Mouse (Mus musculus) kidney, postnatal 0 days (tissue): Measurements from ENCODE around the gene Zfp362. TPM values are rescaled to one million over a fixed set of nuclear protein-coding genes. Genes with fewer than 3 reads are reported as not detected.

Source experiments
- ATAC-seq: fragments of 200-750 bp; cut with Nextera tagmentation; replicated peaks from 2 replicates; pipeline ENCODE4 v1.8.0; 2017; ENCODE audit warnings: low read depth, moderate number of reproducible peaks, moderate TSS enrichment, moderate library complexity; ENCODE audit not compliant: low FRiP score
- DNase-seq: peaks from one replicate; pipeline ENCODE4 v3.0.0-alpha.2; 2016; ENCODE audit warnings: low spot score
- H3K27ac ChIP-seq: fragments of 300-500 bp; sonication (generic); 2 replicates; pipeline ENCODE4 v1.5.1; 2014; ENCODE audit warnings: mild to moderate bottlenecking
- H3K27me3 ChIP-seq: fragments of 300-500 bp; sonication (generic); 2 replicates; pipeline ENCODE4 v1.6.1; 2014; ENCODE audit warnings: low read length, mixed read lengths; ENCODE audit not compliant: insufficient read depth
- H3K36me3 ChIP-seq: fragments of 300-500 bp; sonication (generic); 2 replicates; pipeline ENCODE4 v1.6.1; 2014; ENCODE audit warnings: low read length, mixed read lengths; ENCODE audit not compliant: insufficient read depth
- H3K4me1 ChIP-seq: fragments of 300-500 bp; sonication (generic); replicated peaks from 2 replicates; pipeline ENCODE4 v1.6.1; 2014; ENCODE audit warnings: antibody characterized with exemption, low read length, mixed read lengths; ENCODE audit not compliant: insufficient read depth
- H3K4me2 ChIP-seq: fragments of 300-500 bp; sonication (generic); 2 replicates; pipeline ENCODE4 v1.6.1; 2014; ENCODE audit warnings: mild to moderate bottlenecking, low read length, moderate library complexity, mixed read lengths
- H3K4me3 ChIP-seq: fragments of 300-500 bp; sonication (generic); replicated peaks from 2 replicates; pipeline ENCODE4 v1.5.1; 2014; ENCODE audit warnings: low read depth, low read length
- H3K9ac ChIP-seq: fragments of 300-500 bp; sonication (generic); 2 replicates; pipeline ENCODE4 v1.6.1; 2014; ENCODE audit warnings: low read depth, low read length
- H3K9me3 ChIP-seq: fragments of 300-500 bp; sonication (generic); replicated peaks from 2 replicates; pipeline ENCODE4 v1.6.1; 2016; ENCODE audit warnings: low read length, inconsistent platforms, mixed read lengths
- CTCF ChIP-seq: IDR thresholded peaks from 2 replicates; pipeline ENCODE4 v1.5.1; 2016; ENCODE audit warnings: antibody characterized with exemption, low read depth, mild to moderate bottlenecking, moderate library complexity
- WGBS: fragments of 180-500 bp; shearing (Covaris S2); extraction: QIAGEN DNeasy Blood & Tissue Kit; methylation state at CpG from one replicate; pipeline ENCODE4 v1.1.7; 2014; 5-methylcytosine and 5-hydroxymethylcytosine counted together
- polyA plus RNA-seq: library from polyadenylated mRNA; unstranded; fragments of >200 nt; fragmentation: Nextera tagmentation; extraction: Ambion mirVana; gene quantifications from 2 replicates; pipeline ENCODE4 v1.2.1, GENCODE M21; 2015

Zfp362 gene
- polyA plus RNA-seq, 1 experiment from 2014 or later = 31.1 TPM

GRCm38 (mm10) chr4:128845367-128845973 lies 39.6 kb upstream of the Zfp362 start:
- Histone ChIP-seq H3K27ac (no peak overlapping the region), H3K4me2 (no peak overlapping the region), H3K27me3 (no peaks in the 10 kb centered on the region), H3K36me3 (no peaks in the 10 kb centered on the region), H3K4me3 (no peak overlapping the region), H3K9ac (no peak overlapping the region), H3K4me1 (0 out of 2 replicates have a peak, but pooled peaks cover 2% of the 10 kb centered on the region), H3K9me3 (no peaks in the 10 kb centered on the region)
- DNase-seq (no peak), ATAC-seq (no peak)
- WGBS = 69% methylated on average over 12 of the region's 12 CpGs
- TF ChIP-seq CTCF = no peak

GRCm38 (mm10) chr4:128844566-128844965 lies 38.7 kb upstream of the Zfp362 start:
- DNase-seq (no peak), ATAC-seq (no peak)
- TF ChIP-seq CTCF = no peak
- 42% methylated on average over 13 of the region's 13 CpGs for WGBS
- Histone ChIP-seq H3K27me3 (no peaks in the 10 kb centered on the region), H3K9ac (no peak overlapping the region), H3K4me1 (peaks cover 7% of the 10 kb centered on the region; the same call in 1 of the 2 replicates), H3K9me3 (no peaks in the 10 kb centered on the region), H3K4me3 (no peak overlapping the region), H3K36me3 (no peaks in the 10 kb centered on the region), H3K4me2 (no peak overlapping the region), H3K27ac (no peak overlapping the region)

GRCm38 (mm10) chr4:128841259-128841658 lies 35.4 kb upstream of the Zfp362 start:
- Histone ChIP-seq H3K4me3 (no peak overlapping the region), H3K4me1 (peaks cover 20% of the 10 kb centered on the region; the same call in 1 of the 2 replicates), H3K27ac (no peak overlapping the region), H3K9ac (no peak overlapping the region), H3K27me3 (no peaks in the 10 kb centered on the region), H3K9me3 (no peaks in the 10 kb centered on the region), H3K36me3 (no peaks in the 10 kb centered on the region), H3K4me2 (no peak overlapping the region)
- ATAC-seq = 0 out of 2 replicates have a peak, but pooled peaks have one; percentile 26
- 60% methylated on average over 8 of the region's 8 CpGs for WGBS
- DNase-seq = peak; percentile 44
- no peak for TF ChIP-seq CTCF

- DNase-seq = peak; percentile 90
- 25% methylated on average over 16 of the region's 16 CpGs for WGBS
- H3K9ac ChIP-seq = no peak overlapping the region
- peak; percentile 78 for ATAC-seq
- H3K27me3 ChIP-seq = no peaks in the 10 kb centered on the region
- H3K4me1 ChIP-seq = peaks cover 20% of the 10 kb centered on the region; the same call in 1 of the 2 replicates
- no peaks in the 10 kb centered on the region for H3K9me3 ChIP-seq
- H3K4me2 ChIP-seq = no peak overlapping the region
- no peaks in the 10 kb centered on the region for H3K36me3 ChIP-seq
- H3K4me3 ChIP-seq = no peak overlapping the region
- peak; percentile 22; the same call in 1 of the 2 replicates for TF ChIP-seq CTCF
- peak overlapping the region; percentile 85 for H3K27ac ChIP-seq
These were observed 34.2 kb upstream of the Zfp362 start for GRCm38 (mm10) chr4:128839811-128840738.

GRCm38 (mm10) chr4:128838202-128838601 lies 32.4 kb upstream of the Zfp362 start:
- Histone ChIP-seq H3K36me3 (no peaks in the 10 kb centered on the region), H3K27ac (peak overlapping the region; percentile 85), H3K27me3 (no peaks in the 10 kb centered on the region), H3K4me3 (no peak overlapping the region), H3K9ac (no peak overlapping the region), H3K4me2 (no peak overlapping the region), H3K9me3 (no peaks in the 10 kb centered on the region), H3K4me1 (peaks cover 20% of the 10 kb centered on the region; the same call in 1 of the 2 replicates)
- TF ChIP-seq CTCF = no peak
- ATAC-seq = no peak
- WGBS = 44% methylated on average over 5 of the region's 5 CpGs
- DNase-seq = no peak

GRCm38 (mm10) chr4:128824131-128824530 lies 18.3 kb upstream of the Zfp362 start:
- 77% methylated on average over 3 of the region's 3 CpGs for WGBS
- Histone ChIP-seq H3K9ac (no peak overlapping the region), H3K9me3 (no peaks in the 10 kb centered on the region), H3K4me1 (no peaks in the 10 kb centered on the region), H3K27ac (no peak overlapping the region), H3K4me3 (no peak overlapping the region), H3K4me2 (no peak overlapping the region), H3K27me3 (no peaks in the 10 kb centered on the region), H3K36me3 (no peaks in the 10 kb centered on the region)
- TF ChIP-seq CTCF = no peak
- DNase-seq (no peak), ATAC-seq (no peak)
